Mouse (Mus musculus): ENCODE data around the gene Chrdl2.

GRCm38 (mm10) chr7:100042120-100042519, 36.1 kb downstream of the Chrdl2 start:
- no peak for TF ChIP-seq CTCF (IDR thresholded peaks at IDR 0.05; ENCODE audit: low read depth, low read length)
- TF ChIP-seq POLR2A (IDR thresholded peaks at IDR 0.05; ENCODE audit: borderline replicate concordance, low read depth, low read length): no peak

Measured in bone marrow macrophage, adult 2 months (primary cell).